Mouse (Mus musculus) kidney, postnatal 10 days (tissue): ENCODE measurements at regions not wholly inside any gene's neighbourhood (a gene's known extent, or its start where the extent isn't known, plus 50 kb on each side); places are given as distances from the start of the nearest gene placed in this dataset.

Source experiments
- DNase-seq: peaks from one replicate; pipeline ENCODE4 v3.0.0; 2021; ENCODE audit warnings: mixed read lengths

- DNase-seq = peak; percentile 48
Observed at GRCm38 (mm10) chr5:111957698-111958097, 224.0 kb downstream of the Gm26897 start.

GRCm38 (mm10) chr5:111958226-111958625 is 224.5 kb downstream of the Gm26897 start:
- DNase-seq = peak; percentile 70

- no peak for DNase-seq
Observed at GRCm38 (mm10) chr5:111965311-111965710, 231.6 kb downstream of the Gm26897 start.

- DNase-seq = no peak
Observed at GRCm38 (mm10) chr5:111968121-111968520, 234.4 kb downstream of the Gm26897 start.

- no peak for DNase-seq
Observed at GRCm38 (mm10) chr5:111968701-111969100, 235.0 kb downstream of the Gm26897 start.

GRCm38 (mm10) chr5:111971193-111971592 is 237.5 kb downstream of the Gm26897 start:
- no peak for DNase-seq

- no peak for DNase-seq
Observed at GRCm38 (mm10) chr5:111971952-111972351, 238.2 kb downstream of the Gm26897 start.

- DNase-seq = no peak
Observed at GRCm38 (mm10) chr5:111975686-111976085, 242.0 kb downstream of the Gm26897 start.

GRCm38 (mm10) chr5:111979601-111980000 is 245.9 kb downstream of the Gm26897 start:
- DNase-seq = no peak

- DNase-seq = no peak
Observed at GRCm38 (mm10) chr5:111982106-111982505, 248.4 kb downstream of the Gm26897 start.

- no peak for DNase-seq
Observed at GRCm38 (mm10) chr5:111985997-111986396, 252.3 kb downstream of the Gm26897 start.

GRCm38 (mm10) chr5:111987036-111987435 is 253.3 kb downstream of the Gm26897 start:
- peak; percentile 52 for DNase-seq

- DNase-seq = no peak
Observed at GRCm38 (mm10) chr5:111991805-111992204, 258.1 kb downstream of the Gm26897 start.

- no peak for DNase-seq
Observed at GRCm38 (mm10) chr5:111993221-111993620, 259.1 kb downstream of the Cryba4 start.

GRCm38 (mm10) chr5:111993930-111994329 is 258.4 kb downstream of the Cryba4 start:
- no peak for DNase-seq

- no peak for DNase-seq
Observed at GRCm38 (mm10) chr5:111996806-111997205, 255.5 kb downstream of the Cryba4 start.

- peak; percentile 56 for DNase-seq
Observed at GRCm38 (mm10) chr5:112001742-112002701, 250.3 kb downstream of the Cryba4 start.

GRCm38 (mm10) chr5:112002856-112003660 is 249.3 kb downstream of the Cryba4 start:
- no peak for DNase-seq

- DNase-seq = no peak
Observed at GRCm38 (mm10) chr5:112004041-112004440, 248.3 kb downstream of the Cryba4 start.

- peak; percentile 31 for DNase-seq
Observed at GRCm38 (mm10) chr5:112012505-112013164, 239.7 kb downstream of the Cryba4 start.

GRCm38 (mm10) chr5:112018925-112019324 is 233.4 kb downstream of the Cryba4 start:
- no peak for DNase-seq

GRCm38 (mm10) chr5:112020882-112021281 is 231.4 kb downstream of the Cryba4 start:
- DNase-seq = no peak

GRCm38 (mm10) chr5:112029955-112030354 is 222.4 kb downstream of the Cryba4 start:
- DNase-seq = no peak
